Mouse (Mus musculus): ENCODE data around the gene Agr2. TPM values are rescaled to one million over a fixed set of nuclear protein-coding genes. Genes with fewer than 3 reads are reported as not detected.

Gene Agr2
- not detected in 2 replicates for total RNA-seq (2012; rRNA removed)

- in situ Hi-C loops (cut with MboI; ENCODE audit: low sequenced_read_pairs in 2 of 2, unreplicated experiment in 2 of 2), result no loop called here
- no peak for DNase-seq (ENCODE audit: low read depth, low spot score)
- Histone ChIP-seq H3K9me3 (ENCODE audit: control insufficient read depth, insufficient read depth, low read depth, low read length) (no peaks in the 10 kb centered on the region), H3K4me1 (ENCODE audit: control insufficient read depth in 2 of 2, insufficient read depth in 2 of 2, low read length in 2 of 2, poor library complexity in 1 of 2) (no peaks in the 10 kb centered on the region), H3K27ac (ENCODE audit: insufficient read depth, low read depth, low read length, poor library complexity, severe bottlenecking) (no peak within 1 kb of the TSS), H3K9ac (ENCODE audit: insufficient read depth, low read depth, low read length, poor library complexity, severe bottlenecking) (no peak within 1 kb of the TSS), H3K36me3 (ENCODE audit: control insufficient read depth, insufficient read depth, low read length, poor library complexity, severe bottlenecking) (no peaks in the 10 kb centered on the region), H3K4me3 (ENCODE audit: insufficient read depth in 1 of 2, low read depth in 1 of 2, low read length in 2 of 2, poor library complexity in 1 of 2, severe bottlenecking in 1 of 2) (no peak within 1 kb of the TSS)
- TF ChIP-seq MAFK (IDR thresholded peaks at IDR 0.05; ENCODE audit: insufficient read depth, low read depth, low read length) (no peak), CHD2 (IDR thresholded peaks at IDR 0.05; ENCODE audit: low read depth, low read length) (no peak), ZNF384 (IDR thresholded peaks at IDR 0.05; ENCODE audit: low read depth, low read length) (no peak), HCFC1 (IDR thresholded peaks at IDR 0.05; ENCODE audit: borderline replicate concordance, insufficient read depth, low read length) (no peak), ZC3H11A (IDR thresholded peaks at IDR 0.05; ENCODE audit: borderline replicate concordance, low read depth, low read length) (no peak)
These were observed at the start of gene Agr2 for GRCm38 (mm10) chr12:35992711-35993110. Gene Agr2, plus strand, starts transcription at chr12:35992907.

GRCm38 (mm10) chr12:35951757-35952156 lies 41.0 kb upstream of the Agr2 start:
- in situ Hi-C loops (cut with MboI; ENCODE audit: low sequenced_read_pairs in 2 of 2, unreplicated experiment in 2 of 2), result no loop called here
- no peaks in the 10 kb centered on the region for H3K9me3 ChIP-seq (ENCODE audit: control insufficient read depth, insufficient read depth, low read depth, low read length)
- no peak overlapping the region for H3K9ac ChIP-seq (ENCODE audit: insufficient read depth, low read depth, low read length, poor library complexity, severe bottlenecking)
- H3K27ac ChIP-seq (ENCODE audit: insufficient read depth, low read depth, low read length, poor library complexity, severe bottlenecking), result no peak overlapping the region
- no peak overlapping the region for H3K4me3 ChIP-seq (ENCODE audit: insufficient read depth in 1 of 2, low read depth in 1 of 2, low read length in 2 of 2, poor library complexity in 1 of 2, severe bottlenecking in 1 of 2)
- DNase-seq (ENCODE audit: low read depth, low spot score), result no peak
- H3K36me3 ChIP-seq (ENCODE audit: control insufficient read depth, insufficient read depth, low read length, poor library complexity, severe bottlenecking), result no peaks in the 10 kb centered on the region
- H3K4me1 ChIP-seq (ENCODE audit: control insufficient read depth in 2 of 2, insufficient read depth in 2 of 2, low read length in 2 of 2, poor library complexity in 1 of 2), result no peaks in the 10 kb centered on the region
- TF ChIP-seq ZC3H11A (IDR thresholded peaks at IDR 0.05; ENCODE audit: borderline replicate concordance, low read depth, low read length) (no peak), CHD2 (IDR thresholded peaks at IDR 0.05; ENCODE audit: low read depth, low read length) (no peak), ZNF384 (IDR thresholded peaks at IDR 0.05; ENCODE audit: low read depth, low read length) (no peak), HCFC1 (IDR thresholded peaks at IDR 0.05; ENCODE audit: borderline replicate concordance, insufficient read depth, low read length) (no peak), MAFK (IDR thresholded peaks at IDR 0.05; ENCODE audit: insufficient read depth, low read depth, low read length) (no peak)

- Histone ChIP-seq H3K27ac (ENCODE audit: insufficient read depth, low read depth, low read length, poor library complexity, severe bottlenecking) (no peak overlapping the region), H3K9ac (ENCODE audit: insufficient read depth, low read depth, low read length, poor library complexity, severe bottlenecking) (no peak overlapping the region), H3K4me1 (ENCODE audit: control insufficient read depth in 2 of 2, insufficient read depth in 2 of 2, low read length in 2 of 2, poor library complexity in 1 of 2) (no peaks in the 10 kb centered on the region), H3K36me3 (ENCODE audit: control insufficient read depth, insufficient read depth, low read length, poor library complexity, severe bottlenecking) (no peaks in the 10 kb centered on the region), H3K4me3 (ENCODE audit: insufficient read depth in 1 of 2, low read depth in 1 of 2, low read length in 2 of 2, poor library complexity in 1 of 2, severe bottlenecking in 1 of 2) (no peak overlapping the region), H3K9me3 (ENCODE audit: control insufficient read depth, insufficient read depth, low read depth, low read length) (no peaks in the 10 kb centered on the region)
- in situ Hi-C loops (cut with MboI; ENCODE audit: low sequenced_read_pairs in 2 of 2, unreplicated experiment in 2 of 2), result no loop called here
- no peak for DNase-seq (ENCODE audit: low read depth, low spot score)
- TF ChIP-seq ZC3H11A (IDR thresholded peaks at IDR 0.05; ENCODE audit: borderline replicate concordance, low read depth, low read length) (peak; percentile 29; the same call in 1 of the 2 replicates), MAFK (IDR thresholded peaks at IDR 0.05; ENCODE audit: insufficient read depth, low read depth, low read length) (no peak)
These were observed 35.5 kb upstream of the Agr2 start for GRCm38 (mm10) chr12:35957235-35957634.

GRCm38 (mm10) chr12:35966098-35966767 lies 26.5 kb upstream of the Agr2 start:
- H3K4me1 ChIP-seq (ENCODE audit: control insufficient read depth in 2 of 2, insufficient read depth in 2 of 2, low read length in 2 of 2, poor library complexity in 1 of 2), result no peaks in the 10 kb centered on the region
- in situ Hi-C loops (cut with MboI; ENCODE audit: low sequenced_read_pairs in 2 of 2, unreplicated experiment in 2 of 2), result no loop called here
- H3K9me3 ChIP-seq (ENCODE audit: control insufficient read depth, insufficient read depth, low read depth, low read length), result no peaks in the 10 kb centered on the region
- no peak overlapping the region for H3K9ac ChIP-seq (ENCODE audit: insufficient read depth, low read depth, low read length, poor library complexity, severe bottlenecking)
- DNase-seq (ENCODE audit: low read depth, low spot score), result no peak
- H3K4me3 ChIP-seq (ENCODE audit: insufficient read depth in 1 of 2, low read depth in 1 of 2, low read length in 2 of 2, poor library complexity in 1 of 2, severe bottlenecking in 1 of 2), result no peak overlapping the region
- H3K36me3 ChIP-seq (ENCODE audit: control insufficient read depth, insufficient read depth, low read length, poor library complexity, severe bottlenecking), result no peaks in the 10 kb centered on the region
- no peak overlapping the region for H3K27ac ChIP-seq (ENCODE audit: insufficient read depth, low read depth, low read length, poor library complexity, severe bottlenecking)
- TF ChIP-seq HCFC1 (IDR thresholded peaks at IDR 0.05; ENCODE audit: borderline replicate concordance, insufficient read depth, low read length) (no peak), ZC3H11A (IDR thresholded peaks at IDR 0.05; ENCODE audit: borderline replicate concordance, low read depth, low read length) (no peak), ZNF384 (IDR thresholded peaks at IDR 0.05; ENCODE audit: low read depth, low read length) (no peak), CHD2 (IDR thresholded peaks at IDR 0.05; ENCODE audit: low read depth, low read length) (no peak), MAFK (IDR thresholded peaks at IDR 0.05; ENCODE audit: insufficient read depth, low read depth, low read length) (no peak)

GRCm38 (mm10) chr12:35966768-35967141 lies 26.0 kb upstream of the Agr2 start:
- no peak overlapping the region for H3K9ac ChIP-seq (ENCODE audit: insufficient read depth, low read depth, low read length, poor library complexity, severe bottlenecking)
- H3K4me3 ChIP-seq (ENCODE audit: insufficient read depth in 1 of 2, low read depth in 1 of 2, low read length in 2 of 2, poor library complexity in 1 of 2, severe bottlenecking in 1 of 2), result no peak overlapping the region
- no peak overlapping the region for H3K27ac ChIP-seq (ENCODE audit: insufficient read depth, low read depth, low read length, poor library complexity, severe bottlenecking)
- no peak for DNase-seq (ENCODE audit: low read depth, low spot score)
- TF ChIP-seq HCFC1 (IDR thresholded peaks at IDR 0.05; ENCODE audit: borderline replicate concordance, insufficient read depth, low read length) (no peak), MAFK (IDR thresholded peaks at IDR 0.05; ENCODE audit: insufficient read depth, low read depth, low read length) (no peak), ZC3H11A (IDR thresholded peaks at IDR 0.05; ENCODE audit: borderline replicate concordance, low read depth, low read length) (no peak), CHD2 (IDR thresholded peaks at IDR 0.05; ENCODE audit: low read depth, low read length) (no peak), ZNF384 (IDR thresholded peaks at IDR 0.05; ENCODE audit: low read depth, low read length) (no peak)
- H3K4me1 ChIP-seq (ENCODE audit: control insufficient read depth in 2 of 2, insufficient read depth in 2 of 2, low read length in 2 of 2, poor library complexity in 1 of 2), result no peaks in the 10 kb centered on the region
- no peaks in the 10 kb centered on the region for H3K36me3 ChIP-seq (ENCODE audit: control insufficient read depth, insufficient read depth, low read length, poor library complexity, severe bottlenecking)
- in situ Hi-C loops (cut with MboI; ENCODE audit: low sequenced_read_pairs in 2 of 2, unreplicated experiment in 2 of 2), result no loop called here
- no peaks in the 10 kb centered on the region for H3K9me3 ChIP-seq (ENCODE audit: control insufficient read depth, insufficient read depth, low read depth, low read length)
